Mouse (Mus musculus) heart, postnatal 4 days (tissue): ENCODE measurements around the gene Slc2a9. TPM values are rescaled to one million over a fixed set of nuclear protein-coding genes. Genes with fewer than 3 reads are reported as not detected.

ENCODE experiments used
- DNase-seq: peaks from one replicate; pipeline ENCODE4 v3.0.0; 2021
- total RNA-seq, 2 experiments: library from RNA; stranded (reverse); gene quantifications; 2 replicates each; pipeline ENCODE4 v1.2.3; 2021

Gene Slc2a9
- total RNA-seq, 2 experiments from 2014 or later = 1.8 to 2.0 TPM

GRCm38 (mm10) chr5:38371308-38371707 lies 131.6 kb downstream of the Slc2a9 start:
- no peak for DNase-seq

- DNase-seq = peak; percentile 55
Measured at GRCm38 (mm10) chr5:38366650-38367470, 136.1 kb downstream of the Slc2a9 start.

DNA sequence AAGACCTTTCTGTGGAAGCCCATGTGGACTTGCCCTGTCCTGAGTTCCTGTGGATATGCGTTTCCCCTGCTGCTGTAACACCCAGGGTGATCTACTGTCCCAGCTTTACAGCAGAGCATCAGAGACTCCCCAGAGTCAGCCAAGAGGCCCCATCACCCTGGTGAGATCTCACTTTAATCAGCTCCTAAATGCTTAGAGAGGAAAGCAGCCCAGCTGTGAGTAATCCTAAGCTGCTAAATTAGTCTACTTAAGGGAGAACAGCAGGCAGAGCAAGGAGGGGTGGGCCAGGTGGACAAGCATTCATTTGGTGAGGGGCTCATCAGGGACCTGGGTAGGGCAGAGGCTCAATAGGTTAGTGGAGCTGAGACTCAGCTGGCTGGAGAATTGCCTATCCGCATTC lies 137.4 kb downstream of the Slc2a9 start:
- DNase-seq = no peak

DNA sequence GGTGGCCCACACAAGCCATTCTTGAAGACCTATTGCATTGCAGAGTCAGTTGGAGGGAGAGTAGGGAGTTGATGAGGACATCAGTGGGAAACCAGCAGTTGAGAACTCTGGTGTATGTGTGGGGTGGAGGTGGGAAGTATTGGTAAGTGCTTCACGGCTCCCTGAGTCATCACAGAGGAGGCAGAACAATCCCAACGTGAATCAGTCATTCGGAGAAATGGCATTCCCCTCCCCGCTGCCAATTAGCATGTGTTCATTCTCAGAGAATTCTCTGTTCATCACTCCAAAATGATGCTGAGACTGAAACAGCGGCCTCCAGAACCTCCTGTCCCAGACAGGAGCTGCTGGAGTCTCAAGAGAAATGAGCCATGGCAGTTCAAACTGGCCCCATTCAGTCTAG lies 138.5 kb downstream of the Slc2a9 start:
- no peak for DNase-seq

GRCm38 (mm10) chr5:38359716-38360115 lies 143.2 kb downstream of the Slc2a9 start:
- DNase-seq = no peak

GRCm38 (mm10) chr5:38356927-38357326 lies 146.0 kb downstream of the Slc2a9 start:
- no peak for DNase-seq

DNA sequence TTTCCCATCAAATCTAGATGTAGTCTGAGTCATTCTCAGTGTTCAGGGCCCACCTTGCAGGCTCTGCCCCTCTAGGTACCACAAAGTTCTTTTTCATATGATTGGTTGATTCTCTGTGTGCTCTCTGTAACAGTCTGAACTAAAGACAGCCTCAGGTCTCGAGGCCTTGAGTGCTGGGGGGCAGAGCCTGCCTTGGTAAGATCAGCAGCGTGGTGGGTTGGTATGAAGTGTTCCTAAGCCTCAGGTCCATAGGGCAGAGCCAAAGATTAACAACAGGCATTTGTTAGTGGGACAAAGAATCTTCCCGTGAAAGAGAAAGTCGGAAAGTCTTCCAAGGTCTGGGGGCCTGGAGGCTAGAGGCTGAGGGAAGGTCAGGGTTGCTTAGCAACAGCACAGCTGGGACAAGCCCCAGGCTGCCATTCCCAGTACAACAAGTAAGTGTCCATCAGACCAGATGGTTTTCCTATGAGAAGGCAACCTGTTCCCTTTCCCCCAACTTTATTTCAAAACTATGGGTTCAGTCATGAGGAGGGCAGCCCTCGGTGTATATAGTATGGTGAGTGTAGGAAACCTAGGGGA lies 152.5 kb downstream of the Slc2a9 start:
- no peak for DNase-seq

DNA sequence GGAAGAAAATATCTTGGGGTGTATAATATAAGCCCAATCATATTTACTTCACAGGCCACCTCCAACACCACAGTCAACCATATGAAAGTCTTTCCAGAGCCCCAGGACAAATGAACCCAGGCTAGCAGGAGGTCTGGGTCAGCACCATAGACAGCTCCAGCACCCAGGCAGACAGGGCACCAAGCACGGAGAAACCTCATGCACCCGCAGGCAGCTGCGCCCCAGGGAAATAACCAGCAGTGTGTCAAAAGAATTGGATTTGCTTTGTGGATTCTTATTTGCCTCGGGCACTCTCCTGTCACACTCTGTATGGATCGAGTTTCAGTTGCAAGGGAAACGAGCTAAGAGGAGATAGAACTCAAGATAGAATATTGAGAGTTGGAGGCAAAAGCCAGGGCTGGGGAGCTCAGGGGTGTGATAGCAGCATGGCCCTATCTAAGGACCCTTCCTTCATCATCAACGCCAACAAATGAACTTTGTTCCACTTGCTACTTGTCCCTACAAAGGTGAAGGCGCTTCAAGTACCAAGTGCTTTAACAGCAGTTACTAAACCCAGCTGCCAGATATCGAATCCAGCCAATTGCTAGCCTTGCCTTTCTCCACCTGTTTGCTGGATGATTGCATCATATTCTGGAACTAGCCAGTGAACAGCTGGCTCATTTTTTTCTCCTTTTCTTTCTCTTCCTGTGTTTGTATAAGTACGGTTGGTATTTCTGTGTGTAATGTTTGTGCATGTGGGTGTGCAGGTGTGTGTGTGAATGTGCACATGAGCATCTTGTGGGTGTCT lies 156.1 kb downstream of the Slc2a9 start:
- peak; percentile 55 for DNase-seq

- DNase-seq = no peak
Measured at GRCm38 (mm10) chr5:38343101-38343500, 159.8 kb downstream of the Slc2a9 start.

- DNase-seq = no peak
Measured at GRCm38 (mm10) chr5:38334582-38334981, 168.4 kb downstream of the Slc2a9 start.

GRCm38 (mm10) chr5:38333381-38333780 lies 169.6 kb downstream of the Slc2a9 start:
- DNase-seq = no peak

- DNase-seq = no peak
Measured at GRCm38 (mm10) chr5:38318966-38319786, 183.8 kb downstream of the Slc2a9 start, which contains the start of gene Drd5. TSS of gene Drd5 (plus strand) at chr5:38319367.

DNA sequence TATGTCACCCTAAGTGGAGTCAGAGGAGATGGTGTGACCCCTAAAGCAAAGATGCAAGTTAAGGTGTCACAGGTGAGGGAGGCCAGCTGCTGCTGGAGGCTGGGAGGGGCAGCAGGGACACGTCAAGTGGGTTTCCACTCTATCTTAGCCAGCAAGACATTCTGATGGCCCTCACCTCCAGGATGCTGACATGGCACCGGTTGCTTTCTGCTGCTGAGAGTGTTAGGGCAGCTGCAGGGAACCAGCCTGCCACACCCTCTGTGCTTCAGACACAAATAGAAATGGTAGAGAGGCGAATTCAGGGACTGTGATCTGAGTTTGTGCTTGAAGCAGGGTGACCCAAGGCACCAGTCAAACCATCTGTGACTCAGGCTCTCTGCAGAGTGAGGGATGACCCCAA lies 193.1 kb downstream of the Slc2a9 start:
- DNase-seq = no peak

GRCm38 (mm10) chr5:38308873-38309272 lies 194.1 kb downstream of the Slc2a9 start:
- peak; percentile 66 for DNase-seq

GRCm38 (mm10) chr5:38307255-38308101 lies 195.5 kb downstream of the Slc2a9 start:
- peak; percentile 94 for DNase-seq

DNA sequence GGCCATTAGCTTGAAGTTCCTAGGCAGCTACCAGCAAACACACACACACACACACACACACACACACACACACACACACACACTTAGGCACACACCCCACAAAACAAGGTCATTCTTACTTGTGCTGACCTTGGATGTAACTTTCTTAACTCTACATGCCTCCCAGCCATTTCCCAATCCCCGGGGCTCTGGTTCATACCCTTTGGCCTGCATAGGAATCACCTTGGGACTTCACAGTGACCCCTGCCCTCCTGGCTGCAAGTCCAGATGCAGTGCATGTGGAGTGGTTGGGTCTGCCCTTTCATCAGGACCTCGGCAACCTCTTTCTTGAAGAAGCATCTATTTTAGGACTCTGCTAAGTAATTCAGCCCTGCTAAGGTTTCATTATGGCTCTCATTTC lies 197.7 kb downstream of the Slc2a9 start:
- no peak for DNase-seq

- DNase-seq = no peak
Measured at GRCm38 (mm10) chr5:38302651-38303050, 200.3 kb downstream of the Slc2a9 start.

- no peak for DNase-seq
Measured at GRCm38 (mm10) chr5:38301761-38302411, 201.1 kb downstream of the Slc2a9 start.
